Mouse (Mus musculus) ovary, postnatal 14 days (tissue): ENCODE data around the gene Rnaseh2a.

ENCODE experiments used
- DNase-seq: peaks from one replicate; pipeline ENCODE4 v3.0.0; 2022; ENCODE audit warnings: low spot score

Gene Rnaseh2a

DNA sequence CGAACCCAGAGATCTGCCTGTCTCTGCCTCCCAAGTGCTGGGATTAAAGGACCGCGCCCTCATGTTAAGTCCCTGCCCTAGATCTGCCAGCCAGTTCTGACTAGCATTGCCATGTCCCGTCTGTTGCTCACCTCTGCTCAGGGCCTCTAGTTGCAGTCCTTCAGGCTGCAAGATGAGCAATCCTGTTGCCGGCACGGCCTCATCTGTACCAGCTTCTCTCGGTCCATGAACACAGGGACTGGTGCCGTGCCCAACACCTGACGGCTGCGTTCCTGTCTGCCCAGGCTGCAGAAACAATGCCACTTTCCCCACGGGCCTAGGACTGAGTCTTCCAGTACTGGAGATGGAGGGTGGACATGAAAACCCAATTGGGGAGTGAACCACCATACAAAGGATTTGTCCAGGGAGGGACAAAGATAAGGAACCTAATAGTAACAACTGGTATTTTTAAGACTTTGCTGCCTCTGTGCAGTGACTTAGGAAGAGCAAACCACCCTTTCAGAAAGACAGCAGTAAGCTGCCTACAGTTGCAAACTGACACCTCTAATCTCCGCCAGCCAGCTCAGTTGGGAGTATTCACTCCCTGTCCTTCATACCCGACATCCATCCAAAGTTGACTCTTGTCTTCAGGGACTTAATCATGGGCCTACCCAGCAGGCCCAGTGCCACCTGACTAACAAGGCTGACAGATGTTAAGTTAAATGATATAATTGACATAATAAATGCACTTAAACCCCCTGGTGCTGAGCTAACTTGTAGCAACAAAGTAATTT, 1.8 kb downstream of the Rnaseh2a start:
- no peak for DNase-seq

DNA sequence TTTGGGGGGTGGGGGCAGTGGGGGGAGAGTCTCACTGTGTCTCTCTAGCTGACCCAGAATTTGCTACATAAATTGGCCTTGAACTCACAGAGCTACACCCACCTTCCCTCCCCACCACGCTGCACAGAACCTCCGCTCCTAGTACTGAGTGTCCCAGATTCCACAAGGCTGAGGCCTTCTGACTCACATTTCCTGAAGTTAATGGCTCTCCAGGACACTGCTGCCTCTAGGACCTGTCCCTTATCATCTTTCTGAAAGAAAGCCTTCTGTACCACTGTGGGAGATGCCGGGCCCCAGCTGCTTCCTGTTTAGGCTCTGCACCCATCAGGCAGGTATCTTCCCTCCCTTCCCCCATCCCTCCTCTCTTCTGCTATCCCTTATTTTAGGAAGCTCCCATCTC, 3.0 kb downstream of the Rnaseh2a start:
- no peak for DNase-seq

DNA sequence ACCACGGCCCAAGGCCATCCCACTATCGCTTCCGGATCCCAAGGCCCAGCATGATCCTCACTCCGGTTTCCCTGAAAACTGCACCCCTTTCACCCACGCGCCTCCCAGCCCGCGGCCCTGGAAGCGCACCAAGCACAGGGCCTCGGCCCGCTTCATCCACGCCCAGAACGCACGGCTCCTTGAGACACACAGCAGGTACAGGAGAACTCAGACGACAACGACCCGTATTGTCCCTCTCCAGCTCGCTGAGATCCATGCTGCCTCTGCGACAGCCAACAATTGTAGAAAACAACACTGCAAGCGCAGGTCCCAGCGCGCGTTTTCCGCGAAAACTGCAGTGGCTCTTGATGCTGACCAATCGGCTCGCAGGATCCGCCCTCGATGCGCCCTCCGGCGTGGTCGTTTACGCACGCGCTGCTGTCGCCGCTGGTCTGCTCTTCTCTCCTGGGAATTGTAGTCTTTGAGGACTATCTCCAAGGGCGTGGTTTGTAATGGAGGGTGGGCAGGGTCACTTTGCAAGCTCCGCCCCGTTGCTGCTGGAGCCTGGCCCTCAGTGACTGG, 3.8 kb downstream of the Rnaseh2a start:
- peak; percentile 83 for DNase-seq

- no peak for DNase-seq
These were observed 5.6 kb downstream of the Rnaseh2a start for GRCm38 (mm10) chr8:84963952-84964351.

- no peak for DNase-seq
These were observed 9.8 kb downstream of the Rnaseh2a start for GRCm38 (mm10) chr8:84959811-84960210.

- DNase-seq = no peak
These were observed 12.8 kb downstream of the Rnaseh2a start for GRCm38 (mm10) chr8:84956768-84957167.

DNA sequence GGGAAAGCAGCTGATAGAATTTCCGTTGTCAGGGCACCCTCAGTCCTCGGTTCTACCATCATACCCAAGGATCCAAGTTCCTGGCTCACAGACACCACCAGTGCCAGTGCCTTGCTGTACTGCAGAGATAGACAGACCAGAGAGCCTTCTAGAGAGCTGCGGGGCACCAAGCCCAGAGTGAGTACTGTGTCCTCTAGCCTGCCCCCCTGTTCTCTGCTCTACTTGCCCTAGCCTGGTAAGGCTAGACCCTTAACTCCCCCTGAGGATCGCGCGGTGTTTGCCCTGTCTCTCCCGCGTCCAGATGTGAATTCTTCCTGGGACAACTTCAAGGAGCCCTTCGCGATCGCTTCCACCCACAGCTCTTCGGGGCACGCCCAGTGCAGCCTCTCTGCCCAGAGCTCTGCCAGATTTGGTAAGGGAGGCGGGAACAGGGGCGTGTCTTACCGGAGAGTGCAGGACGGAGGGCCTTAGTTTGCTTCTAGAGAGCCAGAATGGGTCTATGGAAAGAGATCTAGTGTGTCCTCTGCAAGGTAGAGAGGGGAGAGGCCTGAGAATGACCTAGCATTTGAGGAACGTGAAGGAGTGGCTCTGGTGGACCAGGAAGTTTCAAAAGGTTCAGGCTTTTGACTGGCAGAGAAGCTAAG, 16.8 kb downstream of the Rnaseh2a start:
- no peak for DNase-seq

- DNase-seq = no peak
These were observed 19.8 kb downstream of the Rnaseh2a start for GRCm38 (mm10) chr8:84949753-84950152.

GRCm38 (mm10) chr8:84947241-84947545, 22.4 kb downstream of the Rnaseh2a start:
- peak; percentile 52 for DNase-seq

GRCm38 (mm10) chr8:84946528-84947240, 22.9 kb downstream of the Rnaseh2a start, which contains the start of gene Rtbdn:
Gene Rtbdn (plus strand): TSS chr8:84946991.
- DNase-seq = no peak

- DNase-seq = no peak
These were observed 23.7 kb downstream of the Rnaseh2a start for GRCm38 (mm10) chr8:84945633-84946527.

- no peak for DNase-seq
These were observed 24.3 kb downstream of the Rnaseh2a start for GRCm38 (mm10) chr8:84945235-84945632.

DNA sequence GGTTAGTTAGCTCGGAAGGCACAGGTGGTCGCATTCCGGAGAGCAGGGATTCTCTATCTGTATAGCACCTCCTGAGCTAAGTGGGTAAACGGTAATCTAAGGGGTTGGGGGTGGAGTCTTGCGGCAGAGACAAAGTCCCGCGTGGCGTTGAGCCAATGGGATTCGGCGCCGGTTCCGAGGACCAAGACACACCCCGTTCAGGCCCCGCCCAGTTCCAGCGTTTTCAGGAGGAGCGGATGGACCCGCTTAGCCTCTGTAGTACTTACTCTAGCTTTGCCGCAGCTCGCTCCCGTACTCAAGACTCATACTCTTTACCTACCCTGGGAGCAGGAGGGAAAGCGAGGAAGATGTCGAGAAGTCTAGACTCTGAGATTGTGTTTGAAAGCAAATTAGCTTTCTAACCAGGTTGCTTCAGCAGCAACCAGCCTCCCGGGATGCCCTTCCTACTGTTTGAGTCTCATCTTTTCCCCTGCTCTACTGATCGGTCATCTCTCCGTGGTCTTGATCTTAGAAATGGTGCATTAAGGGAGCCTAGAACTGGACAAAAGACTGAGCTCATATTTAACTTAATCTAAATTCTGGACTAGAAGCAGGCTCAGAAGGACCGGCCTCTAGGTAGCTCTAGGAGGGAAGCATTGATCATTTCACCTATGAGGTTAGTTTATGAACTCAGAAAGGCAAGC, 24.9 kb downstream of the Rnaseh2a start:
- no peak for DNase-seq

GRCm38 (mm10) chr8:84943699-84944098, 25.9 kb downstream of the Rnaseh2a start:
- no peak for DNase-seq

GRCm38 (mm10) chr8:84937620-84938485, 31.7 kb downstream of the Rnaseh2a start:
- no peak for DNase-seq

DNA sequence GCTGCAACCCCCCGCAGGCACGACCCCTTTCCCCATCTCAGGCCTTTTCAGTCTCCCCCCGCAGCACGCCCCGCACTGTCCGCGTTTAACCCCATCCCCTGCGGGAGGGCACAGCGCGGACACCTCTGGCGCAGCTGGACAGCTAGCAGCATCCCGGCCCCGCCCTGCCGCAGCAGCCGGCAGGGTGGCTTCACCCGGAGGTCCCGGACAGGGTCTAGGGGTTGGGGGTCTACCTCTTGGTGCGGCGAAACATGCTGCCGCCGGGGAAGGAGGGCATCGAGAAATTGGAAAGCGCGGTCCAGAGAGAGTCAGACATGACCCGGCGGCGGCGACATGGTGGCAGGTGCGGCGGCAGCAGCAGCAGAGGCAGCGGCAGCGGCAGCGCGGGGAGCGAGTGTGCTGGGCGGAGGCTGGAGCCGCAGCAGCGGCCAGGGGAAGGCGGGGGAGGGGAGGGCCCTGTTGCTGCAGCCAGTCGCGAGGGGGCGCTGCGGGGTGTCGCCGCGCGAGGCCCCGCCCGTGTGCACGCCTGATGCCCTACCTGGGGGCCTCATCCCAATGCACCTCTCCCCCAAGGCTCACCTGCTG, 32.5 kb downstream of the Rnaseh2a start, which contains the start of gene Mast1:
Gene Mast1 (minus strand): TSS at position 398 of the 585 bp plus-strand sequence.
- DNase-seq = peak; percentile 33

DNA sequence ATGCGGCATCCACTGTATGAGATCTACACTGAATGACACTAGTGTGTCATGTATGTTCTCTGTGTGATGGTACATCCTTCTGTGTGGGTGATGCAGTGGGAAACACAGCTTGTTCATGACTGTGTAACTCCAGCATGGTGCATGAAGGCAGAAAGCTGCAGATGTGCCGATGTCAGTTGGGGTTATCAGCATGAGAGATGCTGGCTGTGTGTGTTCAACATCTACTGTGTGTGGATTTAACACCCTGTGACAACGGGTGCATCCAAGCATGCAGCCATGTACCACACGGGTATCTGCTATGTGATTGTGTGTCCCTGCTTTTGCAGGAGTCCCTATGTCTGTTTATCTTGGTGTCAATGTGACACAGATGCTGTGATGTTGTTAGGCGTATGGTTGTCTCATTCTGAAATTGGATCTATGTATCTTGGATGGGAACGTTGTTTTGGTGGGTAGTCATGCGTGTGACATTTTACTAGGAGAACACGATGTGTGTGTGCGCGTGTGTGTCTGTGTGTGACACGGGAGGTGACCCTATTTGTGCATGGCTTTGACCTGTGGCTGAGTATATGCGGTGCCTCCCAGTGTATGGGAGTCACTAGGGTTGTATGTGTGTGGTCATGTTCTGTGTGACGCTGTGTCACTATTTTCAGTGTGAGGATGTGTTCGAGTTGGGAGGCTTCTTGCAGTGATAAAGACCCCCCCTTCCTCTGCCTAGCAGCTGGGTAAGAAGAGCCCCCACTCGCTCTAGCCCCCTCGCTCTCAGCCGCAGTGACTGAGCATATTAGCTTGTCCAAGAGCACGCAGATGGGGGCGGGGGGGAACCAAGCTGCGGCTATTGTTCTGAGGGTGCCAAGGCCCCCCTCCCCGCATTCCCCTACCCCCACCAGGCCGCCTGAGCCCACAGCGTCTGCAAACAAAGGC, 33.3 kb downstream of the Rnaseh2a start:
- no peak for DNase-seq

GRCm38 (mm10) chr8:84935489-84935888, 34.1 kb downstream of the Rnaseh2a start:
- no peak for DNase-seq

DNA sequence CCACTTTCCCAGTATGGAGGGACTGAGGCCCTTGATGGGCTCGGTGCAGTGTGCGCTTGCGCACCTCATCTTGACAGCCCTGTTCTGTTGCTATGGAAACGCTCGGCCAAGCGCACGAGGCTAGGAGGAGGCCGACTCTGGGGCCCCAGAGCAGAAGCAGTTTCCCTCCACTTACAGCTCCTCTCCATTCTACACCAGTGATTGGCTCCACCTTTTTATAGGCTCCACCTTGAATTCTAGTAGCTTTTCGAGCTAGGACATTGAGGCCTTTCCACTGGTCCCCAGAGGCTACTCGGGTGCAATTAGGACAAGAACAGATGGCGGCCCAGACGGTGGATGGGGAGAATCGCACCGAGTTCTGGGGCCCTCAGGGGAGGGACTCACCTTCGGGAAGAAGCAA, 34.7 kb downstream of the Rnaseh2a start:
- no peak for DNase-seq
